Mouse (Mus musculus): ENCODE measurements around the gene Il12a.

DNA sequence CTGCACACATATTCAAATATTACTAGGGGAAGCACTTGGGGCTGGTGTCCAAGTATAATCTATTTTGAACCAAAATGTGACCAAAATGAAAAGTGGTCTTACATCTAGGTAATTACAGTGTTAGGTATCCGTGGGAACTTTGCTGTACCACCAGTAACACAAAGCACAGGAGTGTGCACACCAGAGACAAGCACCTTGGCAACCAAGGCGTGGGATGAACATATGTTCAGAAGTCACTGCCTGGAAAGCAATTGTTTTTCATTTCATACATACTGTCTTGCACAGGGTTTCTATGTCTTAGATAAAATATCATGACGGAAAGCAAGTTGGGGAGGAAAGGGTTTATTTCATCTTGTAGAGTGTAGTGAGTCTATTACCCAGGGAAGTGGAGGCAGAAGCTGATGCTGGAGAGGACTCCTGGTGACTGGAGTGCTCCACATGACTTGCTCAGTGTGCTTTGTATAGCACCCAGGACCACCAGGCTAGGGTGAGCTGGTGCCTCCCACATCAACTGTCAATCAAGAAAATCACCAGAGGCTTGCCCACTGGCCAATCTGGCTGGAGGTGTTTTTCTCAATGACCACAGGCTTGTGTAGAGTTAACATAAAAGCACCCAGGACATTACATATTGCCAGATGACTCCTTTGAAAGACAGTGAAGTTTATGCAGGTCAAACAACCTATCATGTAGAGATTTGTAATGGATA lies 6.2 kb downstream of the Il12a start:
- TF ChIP-seq MYOG (IDR thresholded peaks at IDR 0.05; ENCODE audit: control insufficient read depth, extremely low read depth, insufficient read length) (no peak), FOSL1 (IDR thresholded peaks at IDR 0.05; ENCODE audit: insufficient read depth, low read length, poor library complexity, severe bottlenecking) (no peak), MAX (IDR thresholded peaks at IDR 0.05) (no peak), CTCF (IDR thresholded peaks at IDR 0.05; ENCODE audit: control insufficient read depth, insufficient read depth, insufficient read length) (no peak), USF1 (IDR thresholded peaks at IDR 0.05; ENCODE audit: low read depth) (no peak), MYOD1 (IDR thresholded peaks at IDR 0.05; ENCODE audit: control insufficient read depth, insufficient read length, low read depth) (no peak)

All from C2C12 (cell line).